Mouse (Mus musculus) intestine, embryonic 16.5 days (tissue): ENCODE measurements around the gene Heatr9. TPM values are rescaled to one million over a fixed set of nuclear protein-coding genes. Genes with fewer than 3 reads are reported as not detected.
A peak's percentile ranks its signal among the peaks of the same experiment; 100 is the strongest.

ENCODE experiments used
- ATAC-seq: fragments of 200-750 bp; cut with Nextera tagmentation; 2 replicates; pipeline ENCODE4 v1.8.0; 2017; ENCODE audit warnings: moderate TSS enrichment, moderate library complexity
- H3K27ac ChIP-seq: fragments of 300-500 bp; sonication (generic); 2 replicates; pipeline ENCODE4 v1.5.1; 2014; ENCODE audit warnings: mild to moderate bottlenecking, low read length
- H3K27me3 ChIP-seq: fragments of 300-500 bp; sonication (generic); replicated peaks from 2 replicates; pipeline ENCODE4 v1.6.1; 2014; ENCODE audit warnings: low read length, control low read depth, mixed read lengths; ENCODE audit not compliant: control insufficient read depth, insufficient read depth
- H3K36me3 ChIP-seq: fragments of 300-500 bp; sonication (generic); 2 replicates; pipeline ENCODE4 v1.6.1; 2014; ENCODE audit warnings: low read length, control low read depth; ENCODE audit not compliant: control insufficient read depth, insufficient read depth
- H3K4me1 ChIP-seq: fragments of 300-500 bp; sonication (generic); 2 replicates; pipeline ENCODE4 v1.6.1; 2014; ENCODE audit warnings: low read length, control low read depth, mixed read lengths; ENCODE audit not compliant: control insufficient read depth, insufficient read depth
- H3K4me2 ChIP-seq: fragments of 300-500 bp; sonication (generic); 2 replicates; pipeline ENCODE4 v1.6.1; 2014; ENCODE audit warnings: low read depth, low read length, control low read depth
- H3K4me3 ChIP-seq: fragments of 300-500 bp; sonication (generic); 2 replicates; pipeline ENCODE4 v1.5.1; 2014; ENCODE audit warnings: mild to moderate bottlenecking, low read length
- H3K9ac ChIP-seq: fragments of 300-500 bp; sonication (generic); 2 replicates; pipeline ENCODE4 v1.6.1; 2014; ENCODE audit warnings: low read depth, low read length
- H3K9me3 ChIP-seq: fragments of 300-500 bp; sonication (generic); 2 replicates; pipeline ENCODE4 v1.6.1; 2016; ENCODE audit warnings: low read length, control low read depth; ENCODE audit not compliant: control insufficient read depth
- WGBS: fragments of 180-500 bp; shearing (Covaris S2); extraction: QIAGEN DNeasy Blood & Tissue Kit; methylation state at CpG from one replicate; pipeline ENCODE4 v1.1.7; 2014; 5-methylcytosine and 5-hydroxymethylcytosine counted together
- polyA plus RNA-seq: library from polyadenylated mRNA; unstranded; fragments of >200 nt; fragmentation: Nextera tagmentation; extraction: Ambion mirVana; gene quantifications from 2 replicates; pipeline ENCODE4 v1.2.1, GENCODE M21; 2015

The Heatr9 gene
- polyA plus RNA-seq, 1 experiment from 2014 or later: not detected

GRCm38 (mm10) chr11:83536831-83537230, 14.9 kb upstream of the Heatr9 start:
- H3K9me3 ChIP-seq: no peaks in the 10 kb centered on the region
- no peak overlapping the region for H3K9ac ChIP-seq
- H3K36me3 ChIP-seq: no peaks in the 10 kb centered on the region
- no peak overlapping the region for H3K4me3 ChIP-seq
- H3K27me3 ChIP-seq: no peaks in the 10 kb centered on the region
- no peak overlapping the region for H3K4me2 ChIP-seq
- no peak for ATAC-seq
- no peaks in the 10 kb centered on the region; the same call in 1 of the 2 replicates for H3K4me1 ChIP-seq
- WGBS: 72% methylated on average over 3 of the region's 3 CpGs
- no peak overlapping the region for H3K27ac ChIP-seq

GRCm38 (mm10) chr11:83534609-83535423, 12.8 kb upstream of the Heatr9 start:
- Histone ChIP-seq H3K36me3 (no peaks in the 10 kb centered on the region), H3K4me1 (no peaks in the 10 kb centered on the region; the same call in 1 of the 2 replicates), H3K27me3 (no peaks in the 10 kb centered on the region), H3K4me3 (peak overlapping the region; percentile 1; the same call in 1 of the 2 replicates), H3K9ac (no peak overlapping the region), H3K4me2 (peak overlapping the region; percentile 31), H3K9me3 (no peaks in the 10 kb centered on the region), H3K27ac (no peak overlapping the region)
- 38% methylated on average over 13 of the region's 13 CpGs for WGBS
- peak; percentile 72 for ATAC-seq

GRCm38 (mm10) chr11:83534143-83534542, 12.2 kb upstream of the Heatr9 start:
- Histone ChIP-seq H3K4me3 (0 out of 2 replicates have a peak overlapping the region, but pooled peaks have one; percentile 1), H3K9me3 (no peaks in the 10 kb centered on the region), H3K9ac (no peak overlapping the region), H3K27me3 (no peaks in the 10 kb centered on the region), H3K27ac (no peak overlapping the region), H3K4me1 (no peaks in the 10 kb centered on the region; the same call in 1 of the 2 replicates), H3K4me2 (peak overlapping the region; percentile 31), H3K36me3 (no peaks in the 10 kb centered on the region)
- no peak for ATAC-seq
- 76% methylated on average over 8 of the region's 8 CpGs for WGBS

- no peaks in the 10 kb centered on the region for H3K27me3 ChIP-seq
- H3K4me1 ChIP-seq: no peaks in the 10 kb centered on the region; the same call in 1 of the 2 replicates
- no peaks in the 10 kb centered on the region for H3K36me3 ChIP-seq
- no peak overlapping the region for H3K9ac ChIP-seq
- no peak overlapping the region for H3K27ac ChIP-seq
- ATAC-seq: no peak
- H3K4me3 ChIP-seq: no peak overlapping the region
- no peaks in the 10 kb centered on the region for H3K9me3 ChIP-seq
- H3K4me2 ChIP-seq: no peak overlapping the region
- 85% methylated on average over 1 of the region's 1 CpGs for WGBS
These were observed 11.2 kb upstream of the Heatr9 start for GRCm38 (mm10) chr11:83533192-83533591.

GRCm38 (mm10) chr11:83530360-83530759, 8.4 kb upstream of the Heatr9 start, which contains the start of gene Ccl5:
Gene Ccl5, minus strand, starts transcription at chr11:83530518.
- Histone ChIP-seq H3K9ac (no peak within 1 kb of the TSS), H3K9me3 (no peaks in the 10 kb centered on the region), H3K4me1 (no peaks in the 10 kb centered on the region; the same call in 1 of the 2 replicates), H3K4me3 (no peak within 1 kb of the TSS), H3K27me3 (no peaks in the 10 kb centered on the region), H3K27ac (no peak within 1 kb of the TSS), H3K4me2 (no peak within 1 kb of the TSS), H3K36me3 (no peaks in the 10 kb centered on the region)
- whole genome bisulfite sequencing: 87% methylated on average over 5 of the region's 5 CpGs
- no peak for ATAC-seq

GRCm38 (mm10) chr11:83529024-83529423, 7.0 kb upstream of the Heatr9 start:
- no peak for ATAC-seq
- 76% methylated on average over 12 of the region's 12 CpGs for WGBS
- Histone ChIP-seq H3K36me3 (no peaks in the 10 kb centered on the region), H3K27ac (no peak overlapping the region), H3K4me1 (no peaks in the 10 kb centered on the region), H3K4me2 (no peak overlapping the region), H3K9ac (no peak overlapping the region), H3K9me3 (no peaks in the 10 kb centered on the region), H3K27me3 (no peaks in the 10 kb centered on the region), H3K4me3 (no peak overlapping the region)

- no peak for ATAC-seq
- Histone ChIP-seq H3K36me3 (no peaks in the 10 kb centered on the region), H3K4me1 (no peaks in the 10 kb centered on the region), H3K9ac (no peak overlapping the region), H3K27ac (no peak overlapping the region), H3K4me2 (no peak overlapping the region), H3K9me3 (no peaks in the 10 kb centered on the region), H3K27me3 (no peaks in the 10 kb centered on the region), H3K4me3 (no peak overlapping the region)
- 66% methylated on average over 6 of the region's 6 CpGs for WGBS
These were observed 3.6 kb downstream of the Heatr9 start for GRCm38 (mm10) chr11:83518371-83518770.

- Histone ChIP-seq H3K27me3 (no peaks in the 10 kb centered on the region), H3K27ac (no peak overlapping the region), H3K4me2 (no peak overlapping the region), H3K4me3 (no peak overlapping the region), H3K9me3 (no peaks in the 10 kb centered on the region), H3K9ac (no peak overlapping the region), H3K36me3 (no peaks in the 10 kb centered on the region), H3K4me1 (no peaks in the 10 kb centered on the region)
- no peak for ATAC-seq
These were observed 4.8 kb downstream of the Heatr9 start for GRCm38 (mm10) chr11:83517153-83517552.

- ATAC-seq: no peak
- Histone ChIP-seq H3K36me3 (peaks cover 4% of the 10 kb centered on the region; the same call in 1 of the 2 replicates), H3K9ac (no peak overlapping the region), H3K4me3 (no peak overlapping the region), H3K9me3 (no peaks in the 10 kb centered on the region), H3K27ac (no peak overlapping the region), H3K4me2 (no peak overlapping the region), H3K27me3 (no peaks in the 10 kb centered on the region), H3K4me1 (no peaks in the 10 kb centered on the region)
These were observed 12.5 kb downstream of the Heatr9 start for GRCm38 (mm10) chr11:83509521-83509920.
